ENCODE assay signal across 15 mouse cellular contexts in the genomic region with DNA sequence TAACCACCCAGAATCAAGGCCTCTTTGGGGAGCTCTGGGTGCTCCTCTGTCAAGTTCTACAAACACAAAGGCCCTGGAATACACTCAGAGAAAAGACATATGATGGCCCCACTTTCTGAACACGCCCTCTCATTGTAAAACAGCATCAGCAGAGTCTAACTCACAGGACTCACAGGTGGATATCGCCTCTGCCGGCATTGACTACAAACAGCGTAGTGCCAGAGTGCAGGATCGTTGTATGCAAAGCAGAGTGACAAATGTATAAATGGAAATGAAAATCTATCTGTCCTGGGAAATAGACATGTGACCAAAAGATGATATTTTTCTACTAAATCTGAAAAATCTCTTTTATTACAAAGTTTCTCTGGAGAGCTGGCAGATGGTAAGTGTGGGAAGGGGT.
"Had no signal": no experiment of that assay in that cellular context is flagged by ENCODE, and none has a peak within 500 bp of the region (broad histone marks: within the 10 kb centered on the region; RNA-seq: fewer than 3 reads in every experiment).

No protein-coding gene starts in this region.

- H3K9me3 ChIP-seq: neural tube, embryonic 15.5 days; stomach, embryonic 15.5 days had no signal

- H3K27ac ChIP-seq: neural tube, embryonic 15.5 days; stomach, embryonic 15.5 days; stomach, postnatal 0 days had no signal

- H3K9ac ChIP-seq: neural tube, embryonic 15.5 days; stomach, embryonic 15.5 days had no signal

- H3K4me2 ChIP-seq: neural tube, embryonic 15.5 days; stomach, embryonic 15.5 days had no signal

- H3K27me3 ChIP-seq: neural tube, embryonic 15.5 days; stomach, embryonic 15.5 days had no signal

- H3K4me1 ChIP-seq: stomach, embryonic 15.5 days had no signal

- H3K36me3 ChIP-seq: neural tube, embryonic 15.5 days; stomach, embryonic 15.5 days had no signal

- DNase-seq: retina, postnatal 1 day; right cerebral cortex, adult 18-20 months; right cerebral cortex, postnatal 14 days; right cerebral cortex, postnatal 25 days; right cerebral cortex, postnatal 4 days; spleen, adult 18-20 months; thymus, adult 18-20 months; thymus, adult 2 months; thymus, postnatal 14 days; thymus, postnatal 25 days; thymus, postnatal 36 days; thymus, postnatal 4 days had no signal

- H3K4me3 ChIP-seq: neural tube, embryonic 15.5 days; stomach, embryonic 15.5 days had no signal
